Mouse (Mus musculus): Measurements from ENCODE around the gene Cse1l.

Gene Cse1l

GRCm38 (mm10) chr2:166900792-166901505, 4.9 kb upstream of the Cse1l start:
- no peak for DNase-seq (ENCODE audit: low read depth, low spot score)

DNA sequence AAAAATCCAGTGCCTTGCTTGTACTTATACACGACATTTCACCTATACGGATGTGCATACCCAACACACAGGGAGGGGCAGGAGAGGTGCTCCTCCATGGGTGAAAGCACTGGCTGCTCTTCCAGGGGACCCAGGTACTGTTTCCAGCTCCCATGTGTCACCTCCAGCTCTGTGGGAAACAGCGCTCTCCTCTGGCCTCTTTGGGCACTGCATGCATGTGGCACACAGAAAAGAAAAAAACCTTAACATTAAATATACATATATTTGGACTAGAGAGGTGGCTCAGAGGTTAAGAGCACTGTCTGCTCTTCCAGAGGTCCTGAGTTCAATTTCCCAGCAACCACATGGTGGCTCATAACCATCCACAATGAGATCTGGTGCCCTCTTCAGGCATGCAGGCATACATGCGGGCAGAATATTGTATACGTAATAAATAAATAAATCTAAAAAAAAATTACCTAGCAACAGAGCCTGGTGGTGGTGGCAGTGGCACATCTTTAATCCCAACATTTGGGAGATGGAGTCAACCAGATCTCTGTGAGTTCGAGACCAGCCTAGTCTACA, 2.0 kb upstream of the Cse1l start:
- no peak for DNase-seq (ENCODE audit: low read depth, low spot score)

GRCm38 (mm10) chr2:166906523-166907182, 813 bp downstream of the Cse1l start:
- DNase-seq (ENCODE audit: low read depth, low spot score), result no peak

DNA sequence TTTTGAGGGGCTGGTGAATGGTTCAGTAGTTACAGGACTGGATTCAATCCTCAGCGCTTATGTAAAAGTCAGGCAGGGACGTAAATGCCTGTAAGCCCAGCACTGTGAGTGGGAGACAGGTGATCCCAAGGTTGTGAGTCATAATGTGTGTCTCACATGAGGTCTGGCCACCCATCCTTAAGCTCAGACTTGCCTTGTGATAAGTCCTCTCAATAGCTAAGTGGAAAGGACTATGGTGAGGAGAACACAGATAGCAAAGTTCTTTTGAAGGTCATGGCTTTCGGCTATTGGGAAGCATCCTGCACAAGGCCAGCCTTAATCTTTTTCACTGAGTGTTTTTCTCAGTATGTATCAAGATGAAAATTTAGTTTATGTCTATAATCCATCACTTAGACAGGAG, 3.9 kb downstream of the Cse1l start:
- DNase-seq (ENCODE audit: low read depth, low spot score), result no peak

- DNase-seq (ENCODE audit: low read depth, low spot score), result no peak
These were observed 4.7 kb downstream of the Cse1l start for GRCm38 (mm10) chr2:166910536-166910935.

- no peak for DNase-seq (ENCODE audit: low read depth, low spot score)
These were observed 18.1 kb downstream of the Cse1l start for GRCm38 (mm10) chr2:166923971-166924370.

DNA sequence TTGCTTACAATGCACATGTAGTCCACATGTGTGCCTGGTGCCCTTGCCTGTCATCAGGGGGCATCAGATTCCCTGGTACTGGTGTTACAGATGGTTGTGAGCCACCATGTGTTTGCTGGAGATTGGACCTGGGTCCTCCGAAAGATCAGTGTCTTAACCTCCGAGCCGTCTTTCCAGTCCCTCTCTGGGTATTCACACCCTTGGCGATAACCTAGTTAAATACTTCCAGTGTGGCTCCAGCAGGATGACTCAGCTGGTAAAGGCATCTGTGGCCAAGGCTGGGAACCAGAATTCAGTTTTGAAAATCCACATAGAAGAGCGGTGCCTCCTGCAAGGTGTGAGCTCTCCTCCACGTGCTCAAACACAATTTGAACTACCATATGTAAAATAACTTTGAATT, 28.1 kb downstream of the Cse1l start:
- DNase-seq (ENCODE audit: low read depth, low spot score), result no peak

DNA sequence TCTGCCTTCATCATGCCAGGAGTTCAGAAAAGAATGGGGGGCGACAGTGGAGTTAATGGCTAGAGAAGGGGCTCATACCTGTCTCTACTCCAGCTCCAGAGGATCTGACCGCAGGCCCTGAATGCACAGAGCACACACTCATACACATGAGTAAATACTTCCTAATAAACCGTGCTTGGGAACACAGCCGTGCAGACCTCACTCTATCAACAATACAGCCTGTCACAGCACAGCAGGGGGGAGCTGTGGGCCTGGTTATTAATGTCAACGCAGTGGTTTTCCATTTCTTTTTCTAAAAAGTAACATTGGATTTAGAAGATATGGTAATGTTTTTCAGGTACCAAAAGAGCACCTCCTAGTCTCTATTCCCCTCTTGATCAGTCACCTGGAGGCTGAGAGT, 28.6 kb downstream of the Cse1l start:
- no peak for DNase-seq (ENCODE audit: low read depth, low spot score)

DNA sequence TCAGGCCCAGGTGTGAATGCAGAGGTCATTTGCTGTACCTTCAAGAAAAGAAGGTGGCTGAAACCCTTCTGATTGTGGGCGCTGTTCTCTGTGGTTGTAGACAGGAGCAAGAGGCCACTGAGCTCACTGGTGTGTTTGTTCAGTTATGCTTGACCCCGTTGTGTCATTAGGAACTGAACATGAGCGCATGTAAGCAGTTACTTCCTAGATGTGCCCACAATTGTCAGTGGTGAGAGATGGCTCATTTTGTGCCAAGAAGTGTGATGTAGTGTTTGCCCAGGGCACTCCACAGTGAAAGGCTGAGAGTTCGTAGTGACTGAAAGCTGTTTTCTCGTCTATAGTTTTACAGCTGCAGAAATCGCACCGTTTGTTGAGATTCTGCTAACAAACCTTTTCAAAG, 29.7 kb downstream of the Cse1l start:
- no peak for DNase-seq (ENCODE audit: low read depth, low spot score)

DNA sequence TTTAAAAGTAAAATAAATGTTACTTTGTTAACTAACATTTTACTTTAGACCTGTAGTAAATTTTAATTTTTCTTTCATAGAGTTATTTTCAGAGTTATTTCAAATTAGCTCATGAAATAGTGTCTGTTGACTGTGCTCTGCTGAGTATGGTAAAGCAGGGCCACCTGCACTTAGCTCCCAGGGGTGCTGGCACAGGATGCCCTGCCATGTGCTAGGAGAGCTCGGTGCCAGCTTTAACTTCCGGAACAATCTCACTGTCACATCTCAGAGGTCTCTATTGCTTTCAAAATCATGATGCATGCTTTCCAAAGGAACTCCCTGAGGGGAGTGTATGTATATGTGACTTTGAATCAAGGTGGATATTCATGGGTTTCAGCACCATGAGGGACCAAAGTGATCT, 30.3 kb downstream of the Cse1l start:
- no peak for DNase-seq (ENCODE audit: low read depth, low spot score)

- no peak for DNase-seq (ENCODE audit: low read depth, low spot score)
These were observed 37.3 kb downstream of the Cse1l start for GRCm38 (mm10) chr2:166943146-166943545.

DNA sequence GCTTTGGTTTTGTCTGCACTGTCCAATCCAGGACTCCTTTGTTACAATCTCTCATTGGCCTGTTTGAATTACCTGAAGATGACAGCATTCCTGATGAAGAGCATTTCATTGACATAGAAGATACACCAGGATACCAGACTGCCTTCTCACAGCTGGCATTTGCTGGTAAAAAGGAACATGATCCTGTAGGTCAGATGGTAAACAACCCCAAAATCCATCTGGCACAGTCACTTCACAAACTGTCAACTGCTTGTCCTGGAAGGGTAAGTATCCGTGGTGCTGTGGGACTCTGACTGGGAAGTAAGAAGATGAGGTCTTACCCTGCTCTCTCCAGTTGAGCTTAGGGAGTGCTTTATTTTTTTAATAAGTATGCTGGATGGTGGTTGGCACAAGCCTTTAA, 38.5 kb downstream of the Cse1l start:
- no peak for DNase-seq (ENCODE audit: low read depth, low spot score)

DNA sequence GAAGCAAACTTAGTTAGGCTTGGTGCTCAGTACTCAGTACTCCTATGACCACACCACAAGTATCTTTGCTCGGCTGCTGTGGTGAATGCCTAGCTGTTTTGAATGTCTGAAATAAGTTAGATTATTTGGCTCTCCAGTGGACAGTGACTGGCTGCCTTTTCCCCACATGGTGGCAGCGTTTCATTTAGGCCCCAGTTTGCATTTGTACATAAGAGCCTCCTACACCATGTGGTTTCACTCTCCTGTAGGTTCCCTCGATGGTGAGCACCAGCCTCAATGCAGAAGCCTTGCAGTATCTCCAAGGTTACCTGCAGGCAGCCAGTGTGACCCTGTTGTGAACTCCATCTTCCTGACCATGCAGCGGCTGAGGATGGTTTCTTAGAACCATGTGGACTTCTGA, 39.6 kb downstream of the Cse1l start:
- DNase-seq (ENCODE audit: low read depth, low spot score), result no peak

DNA sequence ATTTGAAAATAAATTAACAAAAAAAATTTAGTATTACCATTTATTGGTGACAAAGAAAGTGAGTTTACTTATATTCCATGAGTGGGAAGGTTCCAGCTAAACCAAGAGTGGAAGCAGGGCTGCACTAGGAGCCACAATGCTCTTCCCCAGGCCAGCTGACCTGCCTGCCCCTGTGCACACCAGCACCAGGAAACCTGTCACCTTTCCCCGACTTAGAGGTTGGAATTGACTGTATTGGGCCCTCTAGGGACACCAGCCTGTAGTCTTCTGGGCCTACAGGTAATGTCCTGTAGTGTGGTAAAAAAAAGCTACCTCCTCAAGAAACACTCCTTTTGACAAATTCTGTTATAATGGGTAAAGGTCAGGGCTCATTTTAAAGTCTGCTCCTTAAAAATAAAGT, 42.4 kb downstream of the Cse1l start:
- no peak for DNase-seq (ENCODE audit: low read depth, low spot score)

- no peak for DNase-seq (ENCODE audit: low read depth, low spot score)
These were observed 43.1 kb downstream of the Cse1l start for GRCm38 (mm10) chr2:166948936-166949335.

DNA sequence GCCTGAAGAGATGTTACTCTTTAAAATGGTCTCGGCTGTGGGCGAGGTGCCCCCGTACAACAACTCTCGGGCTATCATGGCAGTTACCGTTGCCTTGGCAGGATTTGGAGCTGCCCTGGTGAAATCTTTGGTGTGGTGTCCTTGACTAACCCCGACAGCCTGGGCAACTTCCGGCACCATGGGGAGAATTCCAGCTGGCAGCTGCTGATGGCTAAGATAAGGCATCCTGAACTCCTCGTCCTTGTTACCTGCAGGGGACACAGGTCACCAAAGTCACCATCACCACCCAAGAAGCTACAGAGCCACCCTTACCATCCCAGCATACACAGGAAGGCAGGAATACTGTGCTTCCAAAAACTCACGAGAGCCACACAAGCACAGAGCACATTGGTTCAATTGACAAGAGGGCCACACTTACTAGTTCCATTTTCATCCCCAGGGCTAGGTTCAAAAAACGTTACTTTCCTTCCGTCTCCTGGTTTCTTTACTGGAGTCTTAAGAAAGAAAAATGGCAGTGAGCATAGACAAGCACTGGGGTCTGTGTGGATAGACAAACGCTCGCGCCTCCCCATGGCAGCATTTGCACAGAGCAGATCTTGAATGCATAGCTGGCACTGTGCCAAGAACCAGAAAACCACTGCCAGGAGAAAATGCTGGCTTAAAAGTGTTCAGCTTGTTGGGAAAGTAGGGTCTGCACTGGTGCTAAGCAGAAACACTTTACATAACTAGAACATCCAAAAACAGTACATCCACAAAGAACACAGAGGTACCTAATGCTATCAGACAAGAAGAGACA, 45.2 kb downstream of the Cse1l start:
- no peak for DNase-seq (ENCODE audit: low read depth, low spot score)

DNA sequence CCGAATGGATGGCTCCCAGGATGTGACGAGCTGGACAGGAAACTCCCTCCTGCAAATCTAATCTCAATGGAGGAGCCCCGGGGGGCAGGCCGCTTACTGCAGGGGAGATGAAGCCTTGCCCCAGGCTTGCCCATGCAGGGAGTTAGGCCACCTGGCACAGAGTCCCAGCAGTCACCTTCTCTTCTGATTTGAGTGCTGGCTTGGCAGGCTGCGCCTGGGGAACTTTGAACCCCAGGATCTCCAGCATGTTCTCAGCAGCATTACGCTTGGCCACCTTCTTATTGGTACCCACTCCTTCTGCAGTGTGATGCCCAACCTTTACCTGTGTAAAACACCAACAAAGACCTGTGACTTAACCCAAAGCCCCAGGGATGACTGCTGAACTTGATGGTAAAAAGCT, 46.3 kb downstream of the Cse1l start:
- DNase-seq (ENCODE audit: low read depth, low spot score), result no peak

DNA sequence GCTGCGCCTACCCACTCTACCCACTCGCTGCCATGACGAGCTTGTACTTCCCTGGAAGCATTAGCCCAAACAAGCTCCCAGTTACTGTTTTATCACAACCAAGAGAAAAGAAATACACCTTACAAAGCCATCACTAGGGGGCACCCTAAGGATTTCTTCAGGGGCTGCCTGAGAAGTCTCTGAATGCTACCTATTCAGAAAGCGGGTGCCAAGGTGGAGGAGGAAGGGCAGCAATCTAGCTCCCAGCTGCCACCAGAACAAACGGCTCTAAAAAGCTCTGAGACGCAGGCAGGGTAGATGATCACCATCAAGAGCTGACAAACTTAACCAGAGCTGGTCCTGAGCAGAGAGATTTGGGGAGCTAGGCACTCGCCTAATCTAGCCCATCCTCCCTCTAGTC, 51.0 kb downstream of the Cse1l start:
- peak; percentile 26 for DNase-seq (ENCODE audit: low read depth, low spot score)

GRCm38 (mm10) chr2:166960648-166961330, 54.9 kb downstream of the Cse1l start:
- DNase-seq (ENCODE audit: low read depth, low spot score), result no peak

GRCm38 (mm10) chr2:166963257-166963656, 57.4 kb downstream of the Cse1l start:
- DNase-seq (ENCODE audit: low read depth, low spot score), result no peak

- no peak for DNase-seq (ENCODE audit: low read depth, low spot score)
These were observed 58.9 kb downstream of the Cse1l start for GRCm38 (mm10) chr2:166964773-166965172.

- no peak for DNase-seq (ENCODE audit: low read depth, low spot score)
These were observed 67.3 kb downstream of the Cse1l start for GRCm38 (mm10) chr2:166973153-166973552.

Measured in WW6 (cell line).